Mouse (Mus musculus): Measurements from ENCODE around the gene Myzap. TPM values are rescaled to one million over a fixed set of nuclear protein-coding genes. Genes with fewer than 3 reads are reported as not detected.
A peak's percentile ranks its signal among the peaks of the same experiment; 100 is the strongest.
"Not testable (repeated sequence)": the region's sequence is repeated elsewhere in the genome, so short reads cannot be mapped to it uniquely, and the experiment has no call there.

Gene Myzap
- polyA plus RNA-seq, 1 experiment from 2014 or later, result 12.0 TPM

GRCm38 (mm10) chr9:71485475-71486094, 106.6 kb downstream of the Myzap start, which contains the start of gene Polr2m:
Gene Polr2m (minus strand): TSS chr9:71485935.
- H3K9ac ChIP-seq (ENCODE audit: low read depth, low read length), result peak within 1 kb of the TSS; percentile 98
- no peaks in the 10 kb centered on the region for H3K27me3 ChIP-seq (replicated peaks; ENCODE audit: control insufficient read depth, insufficient read depth, low read length)
- peak; percentile 95 for ATAC-seq
- under 1% methylated on average over 70 of the region's 70 CpGs for WGBS
- H3K4me1 ChIP-seq (replicated peaks; ENCODE audit: control insufficient read depth, insufficient read depth, low read length), result no peaks in the 10 kb centered on the region
- H3K9me3 ChIP-seq (ENCODE audit: control insufficient read depth), result no peaks in the 10 kb centered on the region
- TF ChIP-seq CTCF (IDR thresholded peaks at IDR 0.05; ENCODE audit: low read depth), result no peak
- peak within 1 kb of the TSS; percentile 73 for H3K4me2 ChIP-seq (replicated peaks; ENCODE audit: low read depth)
- peaks cover 26% of the 10 kb centered on the region for H3K36me3 ChIP-seq (ENCODE audit: control insufficient read depth, insufficient read depth)
- peak within 1 kb of the TSS; percentile 95 for H3K27ac ChIP-seq (ENCODE audit: low read depth, low read length)
- peak within 1 kb of the TSS; percentile 86 for H3K4me3 ChIP-seq (ENCODE audit: low read depth, low read length)

GRCm38 (mm10) chr9:71484871-71485474, 107.2 kb downstream of the Myzap start:
- Histone ChIP-seq H3K4me2 (replicated peaks; ENCODE audit: low read depth) (peak overlapping the region; percentile 73), H3K4me3 (ENCODE audit: low read depth, low read length) (peak overlapping the region; percentile 86), H3K27ac (ENCODE audit: low read depth, low read length) (peak overlapping the region; percentile 95), H3K4me1 (replicated peaks; ENCODE audit: control insufficient read depth, insufficient read depth, low read length) (no peaks in the 10 kb centered on the region), H3K9me3 (ENCODE audit: control insufficient read depth) (no peaks in the 10 kb centered on the region), H3K27me3 (replicated peaks; ENCODE audit: control insufficient read depth, insufficient read depth, low read length) (no peaks in the 10 kb centered on the region), H3K36me3 (ENCODE audit: control insufficient read depth, insufficient read depth) (peaks cover 32% of the 10 kb centered on the region), H3K9ac (ENCODE audit: low read depth, low read length) (peak overlapping the region; percentile 98)
- no peak for TF ChIP-seq CTCF (IDR thresholded peaks at IDR 0.05; ENCODE audit: low read depth)
- 1% methylated on average over 14 of the region's 14 CpGs for WGBS
- no peak for ATAC-seq

DNA sequence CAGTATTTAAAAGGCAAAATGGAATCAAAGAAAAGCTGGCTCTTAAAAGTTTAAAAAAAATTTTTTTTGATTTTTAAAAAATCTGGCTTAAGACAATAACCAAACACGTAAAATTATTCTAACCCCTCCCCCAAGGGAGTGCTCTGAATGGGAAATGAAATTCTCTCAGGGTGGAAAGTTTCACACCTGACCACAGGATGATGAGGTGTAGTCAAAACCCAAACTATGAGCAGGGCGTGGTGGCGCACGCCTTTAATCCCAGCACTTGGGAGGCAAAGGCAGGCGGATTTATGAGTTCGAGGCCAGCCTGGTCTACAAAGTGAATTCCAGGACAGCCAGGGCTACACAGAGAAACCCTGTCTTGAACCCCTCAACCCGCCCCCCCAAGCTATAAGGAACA, 108.3 kb downstream of the Myzap start:
- 72% methylated on average over 7 of the region's 7 CpGs for WGBS
- H3K36me3 ChIP-seq (ENCODE audit: control insufficient read depth, insufficient read depth), result peaks cover 43% of the 10 kb centered on the region
- H3K4me2 ChIP-seq (replicated peaks; ENCODE audit: low read depth), result peak overlapping the region; percentile 73; the same call in 1 of the 2 replicates
- ATAC-seq; H3K9me3 ChIP-seq (ENCODE audit: control insufficient read depth); H3K27me3 ChIP-seq (replicated peaks; ENCODE audit: control insufficient read depth, insufficient read depth, low read length); H3K9ac ChIP-seq (ENCODE audit: low read depth, low read length); H3K4me1 ChIP-seq (replicated peaks; ENCODE audit: control insufficient read depth, insufficient read depth, low read length); H3K27ac ChIP-seq (ENCODE audit: low read depth, low read length): not testable (repeated sequence)
- H3K4me3 ChIP-seq (ENCODE audit: low read depth, low read length), result peak overlapping the region; percentile 86; the same call in 1 of the 2 replicates

DNA sequence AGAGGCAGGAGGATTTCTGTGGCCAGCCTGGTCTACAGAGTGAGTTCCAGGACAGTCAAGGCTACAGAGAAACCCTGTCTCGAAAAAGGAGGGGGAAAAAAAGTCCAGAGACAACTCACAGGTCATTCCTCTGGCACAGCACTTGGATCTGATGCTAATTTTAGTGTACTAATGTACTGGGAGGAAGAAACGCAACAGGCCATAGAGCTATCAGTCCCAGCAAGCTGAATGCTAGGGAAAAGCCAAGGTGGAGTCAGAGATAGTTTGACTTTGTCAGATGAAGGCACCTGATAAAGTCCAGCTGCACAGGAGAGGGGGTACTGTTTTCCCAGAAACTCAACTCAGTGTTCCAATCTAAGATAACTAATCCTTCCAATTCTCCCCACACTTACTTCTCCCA, 111.9 kb downstream of the Myzap start:
- Histone ChIP-seq H3K4me3 (ENCODE audit: low read depth, low read length) (no peak overlapping the region), H3K4me1 (replicated peaks; ENCODE audit: control insufficient read depth, insufficient read depth, low read length) (no peaks in the 10 kb centered on the region), H3K9ac (ENCODE audit: low read depth, low read length) (no peak overlapping the region), H3K4me2 (replicated peaks; ENCODE audit: low read depth) (no peak overlapping the region), H3K27ac (ENCODE audit: low read depth, low read length) (no peak overlapping the region), H3K27me3 (replicated peaks; ENCODE audit: control insufficient read depth, insufficient read depth, low read length) (no peaks in the 10 kb centered on the region), H3K36me3 (ENCODE audit: control insufficient read depth, insufficient read depth) (peaks cover 70% of the 10 kb centered on the region), H3K9me3 (ENCODE audit: control insufficient read depth) (no peaks in the 10 kb centered on the region)
- ATAC-seq, result no peak
- TF ChIP-seq CTCF (IDR thresholded peaks at IDR 0.05; ENCODE audit: low read depth), result no peak
- 90% methylated on average over 2 of the region's 2 CpGs for WGBS

GRCm38 (mm10) chr9:71479413-71479812, 112.7 kb downstream of the Myzap start:
- no peak for TF ChIP-seq CTCF (IDR thresholded peaks at IDR 0.05; ENCODE audit: low read depth)
- no peak for ATAC-seq
- Histone ChIP-seq H3K27ac (ENCODE audit: low read depth, low read length) (0 out of 2 replicates have a peak overlapping the region, but pooled peaks have one; percentile 0), H3K4me3 (ENCODE audit: low read depth, low read length) (no peak overlapping the region), H3K4me1 (replicated peaks; ENCODE audit: control insufficient read depth, insufficient read depth, low read length) (no peaks in the 10 kb centered on the region), H3K36me3 (ENCODE audit: control insufficient read depth, insufficient read depth) (peaks cover 79% of the 10 kb centered on the region), H3K9ac (ENCODE audit: low read depth, low read length) (no peak overlapping the region), H3K9me3 (ENCODE audit: control insufficient read depth) (no peaks in the 10 kb centered on the region), H3K4me2 (replicated peaks; ENCODE audit: low read depth) (no peak overlapping the region), H3K27me3 (replicated peaks; ENCODE audit: control insufficient read depth, insufficient read depth, low read length) (no peaks in the 10 kb centered on the region)
- 92% methylated on average over 9 of the region's 9 CpGs for WGBS

- H3K9me3 ChIP-seq (ENCODE audit: control insufficient read depth), result no peaks in the 10 kb centered on the region
- ATAC-seq, result no peak
- no peak for TF ChIP-seq CTCF (IDR thresholded peaks at IDR 0.05; ENCODE audit: low read depth)
- no peaks in the 10 kb centered on the region for H3K4me1 ChIP-seq (replicated peaks; ENCODE audit: control insufficient read depth, insufficient read depth, low read length)
- no peak overlapping the region for H3K4me3 ChIP-seq (ENCODE audit: low read depth, low read length)
- no peak overlapping the region for H3K4me2 ChIP-seq (replicated peaks; ENCODE audit: low read depth)
- peaks cover 83% of the 10 kb centered on the region for H3K36me3 ChIP-seq (ENCODE audit: control insufficient read depth, insufficient read depth)
- no peaks in the 10 kb centered on the region for H3K27me3 ChIP-seq (replicated peaks; ENCODE audit: control insufficient read depth, insufficient read depth, low read length)
- WGBS, result 94% methylated on average over 7 of the region's 7 CpGs
- H3K9ac ChIP-seq (ENCODE audit: low read depth, low read length), result no peak overlapping the region
- peak overlapping the region; percentile 7; the same call in 1 of the 2 replicates for H3K27ac ChIP-seq (ENCODE audit: low read depth, low read length)
These were observed 113.6 kb downstream of the Myzap start for GRCm38 (mm10) chr9:71478596-71478995.

All from intestine, postnatal 0 days (tissue).